ENCODE assay signal across 2 mouse cellular contexts in the genomic region with DNA sequence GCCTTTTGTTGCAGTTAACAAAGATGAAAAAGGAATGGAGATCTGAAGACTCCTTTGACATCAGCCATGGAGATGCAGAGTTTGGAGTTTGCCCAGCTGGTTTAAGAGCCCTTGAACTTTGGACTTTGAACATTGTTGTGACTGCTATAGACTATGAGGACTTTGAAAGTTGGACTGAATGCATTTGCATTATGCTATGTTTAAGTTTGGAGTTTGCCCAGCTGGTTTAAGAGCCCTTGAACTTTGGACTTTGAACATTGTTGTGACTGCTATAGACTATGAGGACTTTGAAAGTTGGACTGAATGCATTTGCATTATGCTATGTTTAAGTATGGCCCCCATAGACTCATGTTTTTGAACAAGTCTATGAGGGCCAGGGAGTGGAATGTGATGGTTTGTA. TPM values are rescaled to one million over a fixed set of nuclear protein-coding genes. Genes with fewer than 3 reads are reported as not detected.
"Had no signal": no experiment of that assay in that cellular context is flagged by ENCODE, and none has a peak within 500 bp of the region (broad histone marks: within the 10 kb centered on the region; RNA-seq: fewer than 3 reads in every experiment).

No protein-coding gene starts in this region.

RNA-seq across cellular contexts. Expression of a gene that starts 22.7 kb away (rescaled TPM):
- polyA plus RNA-seq: heart, embryonic 10.5 days; inflammation-experienced regulatory T-cells, adult 6 months had no signal
